Mouse (Mus musculus) bone marrow, adult 2 months (tissue): ENCODE results near the gene Khnyn. TPM values are rescaled to one million over a fixed set of nuclear protein-coding genes. Genes with fewer than 3 reads are reported as not detected.

Source experiments
- H3K27ac ChIP-seq: fragments of 200-500 bp; 2 replicates; pipeline ENCODE4 v1.5.1; 2012; ENCODE audit warnings: low read depth, mild to moderate bottlenecking, control low read depth, inconsistent platforms, low read length; ENCODE audit not compliant: control insufficient read depth, poor library complexity, insufficient read depth
- H3K4me1 ChIP-seq: fragments of 200-500 bp; 2 replicates; pipeline ENCODE4 v1.6.1; 2011; ENCODE audit warnings: low read length; ENCODE audit not compliant: control insufficient read depth, insufficient read depth
- H3K4me3 ChIP-seq: fragments of 200-500 bp; replicated peaks from 2 replicates; pipeline ENCODE3; 2011; ENCODE audit warnings: mild to moderate bottlenecking, low read depth, low read length, control low read depth; ENCODE audit not compliant: control insufficient read depth
- CTCF ChIP-seq: fragments of 200-500 bp; IDR thresholded peaks from 2 replicates; pipeline ENCODE4 v1.5.1; 2011; ENCODE audit warnings: low read length, control low read depth; ENCODE audit not compliant: control insufficient read depth, insufficient read depth
- POLR2A ChIP-seq: fragments of 200-500 bp; IDR thresholded peaks from 2 replicates; pipeline ENCODE4 v1.6.1; 2011; ENCODE audit warnings: low read depth, mild to moderate bottlenecking, control low read depth, low read length, borderline replicate concordance; ENCODE audit not compliant: control insufficient read depth
- WGBS: fragments of 180-500 bp; shearing (Covaris S2); methylation state at CpG from one replicate; pipeline ENCODE4 v1.1.7; 2018; 5-methylcytosine and 5-hydroxymethylcytosine counted together
- polyA plus RNA-seq: library from polyadenylated mRNA; stranded (reverse); fragments of >200 nt; gene quantifications from 2 replicates; pipeline ENCODE4 v1.2.4, GENCODE M21; 2011; ENCODE audit warnings: low replicate concordance; ENCODE audit not compliant: missing spikeins, insufficient read depth, insufficient read length

Khnyn gene
- polyA plus RNA-seq, 1 experiment: 28.3 TPM

- no peak for TF ChIP-seq POLR2A
- peak; percentile 57 for TF ChIP-seq CTCF
- H3K27ac ChIP-seq: no peak overlapping the region
- WGBS: 43% methylated on average over 14 of the region's 14 CpGs
- H3K4me3 ChIP-seq: no peak overlapping the region
- H3K4me1 ChIP-seq: no peaks in the 10 kb centered on the region
Measured at GRCm38 (mm10) chr14:55918240-55919082, 33.7 kb downstream of the Khnyn start.

- 43% methylated on average over 7 of the region's 7 CpGs for WGBS
Measured at GRCm38 (mm10) chr14:55922475-55923232, 37.9 kb downstream of the Khnyn start.

GRCm38 (mm10) chr14:55926847-55927246 lies 42.1 kb downstream of the Khnyn start:
- Histone ChIP-seq H3K4me3 (no peak overlapping the region), H3K4me1 (peaks cover 4% of the 10 kb centered on the region; the same call in 1 of the 2 replicates), H3K27ac (peak overlapping the region; percentile 69; the same call in 1 of the 2 replicates)
- TF ChIP-seq CTCF (no peak), POLR2A (no peak)
- 26% methylated on average over 4 of the region's 4 CpGs for WGBS

More at GRCm38 (mm10) chr14:55922475-55923232, 37.9 kb downstream of the Khnyn start:
- H3K4me1 ChIP-seq: peaks cover 3% of the 10 kb centered on the region; the same call in 1 of the 2 replicates
- no peak for TF ChIP-seq POLR2A
- TF ChIP-seq CTCF: no peak
- H3K4me3 ChIP-seq: no peak overlapping the region
- no peak overlapping the region for H3K27ac ChIP-seq

- H3K4me3 ChIP-seq: no peak overlapping the region
- no peak overlapping the region for H3K27ac ChIP-seq
- TF ChIP-seq CTCF: no peak
- TF ChIP-seq POLR2A: no peak
- 54% methylated on average over 12 of the region's 12 CpGs for WGBS
- peaks cover 4% of the 10 kb centered on the region; the same call in 1 of the 2 replicates for H3K4me1 ChIP-seq
Measured at GRCm38 (mm10) chr14:55929263-55929997, 44.7 kb downstream of the Khnyn start.

GRCm38 (mm10) chr14:55933586-55933985 lies 48.8 kb downstream of the Khnyn start:
- H3K27ac ChIP-seq: no peak overlapping the region
- whole genome bisulfite sequencing: 32% methylated on average over 7 of the region's 7 CpGs
- TF ChIP-seq POLR2A (no peak), CTCF (no peak)
- H3K4me1 ChIP-seq: no peaks in the 10 kb centered on the region
- H3K4me3 ChIP-seq: no peak overlapping the region

- H3K4me3 ChIP-seq: no peak overlapping the region
- no peak overlapping the region for H3K27ac ChIP-seq
- TF ChIP-seq CTCF: no peak
- TF ChIP-seq POLR2A: no peak
- 55% methylated on average over 7 of the region's 7 CpGs for WGBS
- H3K4me1 ChIP-seq: no peaks in the 10 kb centered on the region
Measured at GRCm38 (mm10) chr14:55940070-55940800, 55.5 kb downstream of the Khnyn start.

- no peaks in the 10 kb centered on the region; the same call in 1 of the 2 replicates for H3K4me1 ChIP-seq
- TF ChIP-seq CTCF: no peak
- no peak for TF ChIP-seq POLR2A
- H3K4me3 ChIP-seq: no peak overlapping the region
- 63% methylated on average over 11 of the region's 11 CpGs for WGBS
- no peak overlapping the region for H3K27ac ChIP-seq
Measured at GRCm38 (mm10) chr14:55943601-55944000, 58.9 kb downstream of the Khnyn start.
